Mouse (Mus musculus): ENCODE measurements around the gene Cybc1. TPM values are rescaled to one million over a fixed set of nuclear protein-coding genes. Genes with fewer than 3 reads are reported as not detected.

Gene Cybc1
- polyA plus RNA-seq, 1 experiment from 2014 or later: 43.4 TPM

- Histone ChIP-seq H3K4me3 (no peak overlapping the region), H3K27ac (no peak overlapping the region), H3K4me1 (peaks cover 9% of the 10 kb centered on the region), H3K9ac (no peak overlapping the region), H3K36me3 (no peaks in the 10 kb centered on the region), H3K4me2 (no peak overlapping the region), H3K9me3 (no peaks in the 10 kb centered on the region), H3K27me3 (no peaks in the 10 kb centered on the region)
- WGBS: 46% methylated on average over 11 of the region's 11 CpGs
- ATAC-seq (ENCODE audit: insufficient number of reproducible peaks, low FRiP score, low TSS enrichment, low read depth): no peak
Observed at GRCm38 (mm10) chr11:121201436-121202198, 27.5 kb downstream of the Cybc1 start.

DNA sequence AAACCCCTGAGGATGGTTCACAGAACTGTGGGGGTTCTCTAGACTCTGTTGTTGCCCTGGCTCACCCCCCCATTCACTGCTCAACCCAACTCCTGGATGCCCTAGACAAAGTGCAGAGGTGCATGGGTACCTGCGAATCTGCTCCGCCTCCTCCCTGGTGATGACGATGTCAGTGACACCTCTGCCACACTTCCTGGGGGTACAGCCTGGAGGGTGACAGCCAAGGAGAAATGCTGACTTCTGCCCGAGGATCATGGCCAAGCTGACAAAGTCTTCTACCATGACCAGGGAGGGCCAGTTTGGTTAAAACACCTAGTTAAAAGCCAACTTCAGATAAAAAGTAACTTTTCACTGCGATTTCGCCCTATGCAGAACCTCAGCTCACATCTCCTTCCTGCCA, 28.3 kb downstream of the Cybc1 start:
- Histone ChIP-seq H3K4me2 (no peak overlapping the region), H3K4me3 (no peak overlapping the region), H3K27me3 (no peaks in the 10 kb centered on the region), H3K27ac (no peak overlapping the region), H3K9me3 (no peaks in the 10 kb centered on the region), H3K36me3 (peaks cover 6% of the 10 kb centered on the region; the same call in 1 of the 2 replicates), H3K4me1 (peaks cover 9% of the 10 kb centered on the region), H3K9ac (no peak overlapping the region)
- WGBS: 83% methylated on average over 6 of the region's 6 CpGs
- no peak for ATAC-seq (ENCODE audit: insufficient number of reproducible peaks, low FRiP score, low TSS enrichment, low read depth)

- no peak for ATAC-seq (ENCODE audit: insufficient number of reproducible peaks, low FRiP score, low TSS enrichment, low read depth)
- no peak overlapping the region for H3K9ac ChIP-seq
- H3K9me3 ChIP-seq: no peaks in the 10 kb centered on the region
- no peak overlapping the region for H3K4me2 ChIP-seq
- 75% methylated on average over 4 of the region's 4 CpGs for WGBS
- no peak overlapping the region for H3K4me3 ChIP-seq
- no peaks in the 10 kb centered on the region for H3K27me3 ChIP-seq
- peaks cover 6% of the 10 kb centered on the region; the same call in 1 of the 2 replicates for H3K36me3 ChIP-seq
- peaks cover 5% of the 10 kb centered on the region for H3K4me1 ChIP-seq
- no peak overlapping the region for H3K27ac ChIP-seq
Observed at GRCm38 (mm10) chr11:121199851-121200250, 29.3 kb downstream of the Cybc1 start.

DNA sequence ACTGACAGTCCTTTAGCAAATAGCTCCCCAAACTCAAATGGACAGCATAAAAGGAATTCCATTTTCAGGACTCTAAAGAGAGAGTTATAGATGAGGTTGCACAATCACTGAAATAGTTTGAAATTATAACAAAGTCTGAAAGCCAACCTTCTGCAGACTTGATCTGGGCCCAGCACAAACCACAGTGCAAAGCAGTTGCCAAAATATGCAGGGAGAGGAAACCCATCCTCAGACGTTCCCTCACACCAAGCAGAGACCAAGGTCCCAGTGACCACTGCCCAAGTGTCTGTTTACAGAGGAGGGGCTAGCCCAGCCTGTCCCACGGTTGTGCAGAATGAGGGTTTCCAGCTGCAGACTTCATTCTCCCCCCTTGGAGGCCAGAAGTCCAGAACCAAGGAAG, 30.5 kb downstream of the Cybc1 start:
- no peak for ATAC-seq (ENCODE audit: insufficient number of reproducible peaks, low FRiP score, low TSS enrichment, low read depth)
- WGBS: 44% methylated on average over 2 of the region's 2 CpGs
- peaks cover 13% of the 10 kb centered on the region; the same call in 1 of the 2 replicates for H3K36me3 ChIP-seq

GRCm38 (mm10) chr11:121193415-121193814, 35.7 kb downstream of the Cybc1 start:
- Histone ChIP-seq H3K9me3 (no peaks in the 10 kb centered on the region), H3K4me3 (no peak overlapping the region), H3K9ac (no peak overlapping the region), H3K4me2 (no peak overlapping the region), H3K4me1 (no peaks in the 10 kb centered on the region), H3K36me3 (peaks cover 22% of the 10 kb centered on the region; the same call in 1 of the 2 replicates), H3K27ac (no peak overlapping the region), H3K27me3 (no peaks in the 10 kb centered on the region)
- 80% methylated on average over 3 of the region's 3 CpGs for WGBS
- ATAC-seq (ENCODE audit: insufficient number of reproducible peaks, low FRiP score, low TSS enrichment, low read depth): no peak

More for the DNA sequence above, 30.5 kb downstream of the Cybc1 start:
- Histone ChIP-seq H3K4me3 (no peak overlapping the region), H3K9ac (no peak overlapping the region), H3K27ac (no peak overlapping the region), H3K9me3 (no peaks in the 10 kb centered on the region), H3K4me1 (peaks cover 2% of the 10 kb centered on the region; the same call in 1 of the 2 replicates), H3K27me3 (no peaks in the 10 kb centered on the region), H3K4me2 (no peak overlapping the region)

GRCm38 (mm10) chr11:121192742-121193141, 36.4 kb downstream of the Cybc1 start:
- ATAC-seq (ENCODE audit: insufficient number of reproducible peaks, low FRiP score, low TSS enrichment, low read depth): no peak
- Histone ChIP-seq H3K9ac (no peak overlapping the region), H3K36me3 (peaks cover 22% of the 10 kb centered on the region; the same call in 1 of the 2 replicates), H3K27ac (no peak overlapping the region), H3K27me3 (no peaks in the 10 kb centered on the region), H3K9me3 (no peaks in the 10 kb centered on the region), H3K4me3 (no peak overlapping the region), H3K4me1 (no peaks in the 10 kb centered on the region), H3K4me2 (no peak overlapping the region)
- WGBS: 68% methylated on average over 2 of the region's 2 CpGs

- no peak overlapping the region for H3K4me3 ChIP-seq
- peak overlapping the region; percentile 38 for H3K27ac ChIP-seq
- 60% methylated on average over 3 of the region's 3 CpGs for WGBS
- H3K27me3 ChIP-seq: no peaks in the 10 kb centered on the region
- peaks cover 18% of the 10 kb centered on the region for H3K36me3 ChIP-seq
- H3K4me1 ChIP-seq: no peaks in the 10 kb centered on the region
- H3K4me2 ChIP-seq: no peak overlapping the region
- H3K9ac ChIP-seq: no peak overlapping the region
- peak; percentile 48; the same call in 1 of the 2 replicates for ATAC-seq (ENCODE audit: insufficient number of reproducible peaks, low FRiP score, low TSS enrichment, low read depth)
- H3K9me3 ChIP-seq: no peaks in the 10 kb centered on the region
Observed at GRCm38 (mm10) chr11:121189681-121190080, 39.4 kb downstream of the Cybc1 start.

DNA sequence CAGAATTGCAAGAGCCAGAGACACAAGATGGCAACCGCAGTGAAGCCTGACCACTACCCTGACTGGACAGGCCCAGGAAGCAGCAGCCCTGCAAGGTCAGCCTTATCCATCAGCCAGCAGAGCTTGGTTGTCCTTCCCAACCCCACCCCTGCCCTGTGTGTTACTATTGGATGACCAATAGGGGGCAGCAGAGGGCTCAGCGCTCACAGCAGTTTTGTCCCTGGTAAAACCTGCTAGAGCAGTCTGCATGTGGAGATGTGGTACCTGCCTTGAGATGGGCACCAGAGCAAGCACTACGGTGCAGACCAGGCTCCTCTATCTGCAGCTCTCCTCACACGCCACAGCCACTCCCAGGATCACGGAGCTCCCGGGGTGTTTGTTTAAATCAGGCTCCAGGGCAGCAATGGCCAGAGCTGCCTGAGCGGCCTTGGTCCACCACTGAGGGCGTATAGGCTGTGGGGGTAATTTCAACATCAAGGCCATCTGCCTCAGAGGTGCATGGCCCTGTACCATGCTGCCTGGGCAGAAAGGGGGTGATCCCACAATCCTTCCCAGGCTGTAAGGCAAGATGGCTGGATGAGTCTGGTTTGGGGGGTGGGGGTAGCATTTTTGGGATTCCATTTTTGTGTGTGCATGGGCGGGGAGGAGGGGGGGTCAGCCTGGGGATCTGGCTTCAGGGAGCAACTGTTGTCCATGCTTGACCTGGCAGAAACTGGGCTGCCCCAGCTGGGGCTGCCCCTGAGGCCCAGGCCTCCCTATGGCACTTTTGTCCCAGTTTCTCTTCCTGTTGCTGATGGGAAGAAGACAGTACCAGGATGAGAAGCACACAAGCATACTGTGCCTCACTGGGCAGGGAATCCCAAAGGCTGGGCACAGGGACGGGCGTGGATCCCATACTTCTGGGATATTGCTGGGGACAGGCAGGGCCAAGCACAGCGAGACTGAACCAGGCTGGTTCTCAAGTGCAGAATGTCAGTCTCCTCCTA, 52.5 kb downstream of the Cybc1 start:
- 57% methylated on average over 12 of the region's 12 CpGs for WGBS
- ATAC-seq (ENCODE audit: insufficient number of reproducible peaks, low FRiP score, low TSS enrichment, low read depth): no peak
- Histone ChIP-seq H3K4me2 (no peak overlapping the region), H3K4me3 (no peak overlapping the region), H3K36me3 (peaks cover 13% of the 10 kb centered on the region; the same call in 1 of the 2 replicates), H3K9ac (no peak overlapping the region), H3K27ac (no peak overlapping the region), H3K9me3 (no peaks in the 10 kb centered on the region), H3K27me3 (no peaks in the 10 kb centered on the region), H3K4me1 (no peaks in the 10 kb centered on the region)

DNA sequence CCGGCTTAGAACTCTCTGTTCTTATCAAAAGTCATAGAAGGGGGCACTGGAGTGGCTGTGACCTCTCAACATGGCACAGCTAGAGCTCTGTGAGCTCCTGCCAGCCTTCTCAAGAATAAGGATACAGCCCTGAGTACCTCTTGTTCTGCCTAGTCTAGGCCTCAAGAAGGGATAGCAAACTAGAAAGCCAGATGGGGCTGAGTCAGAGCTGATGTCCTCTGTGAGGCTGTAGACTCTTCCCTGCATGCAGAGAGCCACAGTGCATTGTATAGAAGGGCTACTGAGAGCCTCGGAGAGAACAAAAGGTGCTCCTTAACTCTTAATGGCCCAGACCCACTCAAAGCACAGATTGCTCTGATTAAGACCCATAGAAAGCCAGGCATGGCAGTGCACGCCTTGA, 54.9 kb downstream of the Cybc1 start:
- Histone ChIP-seq H3K4me1 (no peaks in the 10 kb centered on the region), H3K9me3 (no peaks in the 10 kb centered on the region), H3K27me3 (no peaks in the 10 kb centered on the region), H3K9ac (no peak overlapping the region), H3K27ac (no peak overlapping the region), H3K4me3 (no peak overlapping the region), H3K4me2 (no peak overlapping the region), H3K36me3 (peaks cover 3% of the 10 kb centered on the region; the same call in 1 of the 2 replicates)
- no peak for ATAC-seq (ENCODE audit: insufficient number of reproducible peaks, low FRiP score, low TSS enrichment, low read depth)
- WGBS: 55% methylated on average over 3 of the region's 3 CpGs

GRCm38 (mm10) chr11:121173203-121173602, 55.9 kb downstream of the Cybc1 start:
- 0 out of 2 replicates have a peak, but pooled peaks have one; percentile 22 for ATAC-seq (ENCODE audit: insufficient number of reproducible peaks, low FRiP score, low TSS enrichment, low read depth)
- Histone ChIP-seq H3K4me1 (no peaks in the 10 kb centered on the region), H3K4me2 (no peak overlapping the region), H3K9me3 (no peaks in the 10 kb centered on the region), H3K4me3 (no peak overlapping the region), H3K27ac (no peak overlapping the region; the same call in 1 of the 2 replicates), H3K9ac (no peak overlapping the region), H3K36me3 (peaks cover 3% of the 10 kb centered on the region; the same call in 1 of the 2 replicates), H3K27me3 (no peaks in the 10 kb centered on the region)
- 71% methylated on average over 5 of the region's 5 CpGs for WGBS
